Mouse (Mus musculus) limb, embryonic 15.5 days (tissue): Measurements from ENCODE around the gene Gm17027. TPM values are rescaled to one million over a fixed set of nuclear protein-coding genes. Genes with fewer than 3 reads are reported as not detected.
"Not testable (repeated sequence)": the region's sequence is repeated elsewhere in the genome, so short reads cannot be mapped to it uniquely, and the experiment has no call there.

Source experiments
- ATAC-seq: fragments of 200-750 bp; cut with Nextera tagmentation; 2 replicates; pipeline ENCODE4 v1.8.0; 2017; ENCODE audit warnings: low read depth, moderate TSS enrichment; ENCODE audit not compliant: insufficient number of reproducible peaks, low FRiP score, low TSS enrichment
- H3K27ac ChIP-seq: fragments of 300-500 bp; sonication (generic); 2 replicates; pipeline ENCODE4 v1.5.1; 2015; ENCODE audit warnings: moderate library complexity, mild to moderate bottlenecking, inconsistent platforms
- H3K27me3 ChIP-seq: fragments of 300-500 bp; sonication (generic); 2 replicates; pipeline ENCODE4 v1.6.1; 2015; ENCODE audit warnings: inconsistent platforms
- H3K36me3 ChIP-seq: fragments of 300-500 bp; sonication (generic); 2 replicates; pipeline ENCODE4 v1.6.1; 2015; ENCODE audit warnings: inconsistent platforms
- H3K4me1 ChIP-seq: fragments of 300-500 bp; sonication (generic); 2 replicates; pipeline ENCODE4 v1.6.1; 2015; ENCODE audit warnings: inconsistent platforms
- H3K4me2 ChIP-seq: fragments of 300-500 bp; sonication (generic); 2 replicates; pipeline ENCODE4 v1.6.1; 2015; ENCODE audit warnings: mild to moderate bottlenecking, inconsistent platforms
- H3K4me3 ChIP-seq: fragments of 300-500 bp; sonication (generic); 2 replicates; pipeline ENCODE4 v1.5.1; 2015; ENCODE audit warnings: mild to moderate bottlenecking, inconsistent platforms
- H3K9ac ChIP-seq: fragments of 300-500 bp; sonication (generic); 2 replicates; pipeline ENCODE4 v1.6.1; 2015; ENCODE audit warnings: inconsistent platforms
- H3K9me3 ChIP-seq: fragments of 300-500 bp; sonication (generic); 2 replicates; pipeline ENCODE4 v1.6.1; 2016; ENCODE audit warnings: inconsistent platforms
- WGBS: fragments of 180-500 bp; shearing (Covaris S2); methylation state at CpG from one replicate; pipeline ENCODE4 v1.1.7; 2015; 5-methylcytosine and 5-hydroxymethylcytosine counted together
- polyA plus RNA-seq: library from polyadenylated mRNA; unstranded; fragments of >200 nt; fragmentation: Nextera tagmentation; extraction: Ambion mirVana; gene quantifications from 2 replicates; pipeline ENCODE4 v1.2.1, GENCODE M21; 2015

The Gm17027 gene
- not detected in 2 replicates for polyA plus RNA-seq

- not testable (repeated sequence) for H3K36me3 ChIP-seq, H3K27ac ChIP-seq, H3K9ac ChIP-seq, H3K4me1 ChIP-seq, H3K4me2 ChIP-seq, H3K27me3 ChIP-seq, ATAC-seq, H3K9me3 ChIP-seq, H3K4me3 ChIP-seq
- WGBS = 87% methylated on average over 2 of the region's 2 CpGs
These were observed at the start of gene Gm17027 for GRCm38 (mm10) chr14:42162522-42162921. Gm17027 (minus strand) TSS chr14:42162622.

- H3K27me3 ChIP-seq, H3K9ac ChIP-seq, H3K4me2 ChIP-seq, H3K4me3 ChIP-seq, H3K27ac ChIP-seq, ATAC-seq, H3K9me3 ChIP-seq, H3K36me3 ChIP-seq, H3K4me1 ChIP-seq: not testable (repeated sequence)
- WGBS = no CpG with 5 or more reads among the region's 1 CpGs
These were observed 28.3 kb upstream of the Gm17027 start, which contains the start of gene Gm3573 for GRCm38 (mm10) chr14:42190691-42191090. Gm3573 (minus strand) TSS chr14:42190791.

GRCm38 (mm10) chr14:42183936-42184335 lies 21.5 kb upstream of the Gm17027 start:
- H3K36me3 ChIP-seq, H3K9ac ChIP-seq, H3K4me1 ChIP-seq, ATAC-seq, H3K4me3 ChIP-seq, H3K27ac ChIP-seq, H3K9me3 ChIP-seq, H3K27me3 ChIP-seq, H3K4me2 ChIP-seq: not testable (repeated sequence)
- 80% methylated on average over 3 of the region's 3 CpGs for WGBS

- not testable (repeated sequence) for H3K9ac ChIP-seq, ATAC-seq, H3K4me3 ChIP-seq, H3K27me3 ChIP-seq, H3K36me3 ChIP-seq, H3K4me2 ChIP-seq, H3K9me3 ChIP-seq, H3K4me1 ChIP-seq, H3K27ac ChIP-seq
- WGBS = 71% methylated on average over 7 of the region's 8 CpGs
These were observed 27.9 kb downstream of the Gm17027 start for GRCm38 (mm10) chr14:42134571-42134970.

- ATAC-seq, H3K27ac ChIP-seq, H3K4me1 ChIP-seq, H3K4me2 ChIP-seq, H3K27me3 ChIP-seq, H3K4me3 ChIP-seq, H3K9ac ChIP-seq, H3K9me3 ChIP-seq, H3K36me3 ChIP-seq: not testable (repeated sequence)
- WGBS = 62% methylated on average over 11 of the region's 14 CpGs
These were observed 28.6 kb downstream of the Gm17027 start for GRCm38 (mm10) chr14:42133806-42134205.

GRCm38 (mm10) chr14:42117269-42117668 lies 45.2 kb downstream of the Gm17027 start, which contains the start of gene Gm7951:
Gm7951 (minus strand) TSS chr14:42117369.
- not testable (repeated sequence) for H3K4me1 ChIP-seq, H3K36me3 ChIP-seq, H3K9ac ChIP-seq, ATAC-seq, H3K4me2 ChIP-seq, H3K27me3 ChIP-seq, H3K9me3 ChIP-seq, H3K4me3 ChIP-seq, H3K27ac ChIP-seq
- 90% methylated on average over 1 of the region's 2 CpGs for WGBS

Other genes with a start within 250 kb of the Gm17027 start
- not detected in 2 replicates for gene 1700049E17Rik1, start 237.7 kb downstream of the Gm17027 start, polyA plus RNA-seq
- not detected in 2 replicates for gene 1700024B05Rik, start 218.6 kb downstream of the Gm17027 start, polyA plus RNA-seq
- not detected in 2 replicates for gene Gm6401, start 194.7 kb downstream of the Gm17027 start, polyA plus RNA-seq
- gene Gm3543, start 179.3 kb downstream of the Gm17027 start, polyA plus RNA-seq = not detected in 2 replicates
- gene Gm7951, start 45.3 kb downstream of the Gm17027 start, polyA plus RNA-seq = not detected in 2 replicates
- not detected in 2 replicates for gene Gm3573, start 28.2 kb upstream of the Gm17027 start, polyA plus RNA-seq
- gene Gm17026, start 97.4 kb upstream of the Gm17027 start, polyA plus RNA-seq = not detected in 2 replicates
- gene Gm9611, start 134.7 kb upstream of the Gm17027 start, polyA plus RNA-seq = not detected in 2 replicates
- not detected in 2 replicates for gene Gm7995, start 147.6 kb upstream of the Gm17027 start, polyA plus RNA-seq